Mouse (Mus musculus) thymus, adult 2 months (tissue): ENCODE results near the gene Rrbp1. TPM values are rescaled to one million over a fixed set of nuclear protein-coding genes. Genes with fewer than 3 reads are reported as not detected.

Experiments
- DNase-seq: peaks from one replicate; pipeline ENCODE4 v3.0.0; 2021
- H3K27ac ChIP-seq: fragments of 200-500 bp; 2 replicates; pipeline ENCODE4 v1.5.1; 2012; ENCODE audit warnings: low read length, control low read depth; ENCODE audit not compliant: control insufficient read depth, insufficient read depth
- H3K27me3 ChIP-seq: fragments of 200-500 bp; 2 replicates; pipeline ENCODE4 v1.6.1; 2012; ENCODE audit warnings: mild to moderate bottlenecking, low read length, moderate library complexity, mixed read lengths; ENCODE audit not compliant: control insufficient read depth, insufficient read depth
- H3K36me3 ChIP-seq: fragments of 200-500 bp; 2 replicates; pipeline ENCODE4 v1.6.1; 2012; ENCODE audit warnings: mild to moderate bottlenecking, low read length, moderate library complexity; ENCODE audit not compliant: control insufficient read depth, insufficient read depth
- H3K4me1 ChIP-seq: fragments of 200-500 bp; replicated peaks from 2 replicates; pipeline ENCODE4 v1.6.1; 2012; ENCODE audit warnings: low read length; ENCODE audit not compliant: control insufficient read depth, insufficient read depth
- H3K4me3 ChIP-seq: fragments of 200-500 bp; 2 replicates; pipeline ENCODE4 v1.5.1; 2012; ENCODE audit warnings: mild to moderate bottlenecking, low read length, control low read depth, moderate library complexity; ENCODE audit not compliant: control insufficient read depth, insufficient read depth
- CTCF ChIP-seq: fragments of 200-500 bp; IDR thresholded peaks from 2 replicates; pipeline ENCODE4 v1.5.1; 2012; ENCODE audit warnings: mild to moderate bottlenecking, control low read depth, low read length, moderate library complexity, borderline replicate concordance; ENCODE audit not compliant: control insufficient read depth, poor library complexity, insufficient read depth; ENCODE audit errors: extremely low read depth
- POLR2A ChIP-seq: fragments of 200-500 bp; IDR thresholded peaks from 2 replicates; pipeline ENCODE4 v1.6.1; 2012; ENCODE audit warnings: mild to moderate bottlenecking, low read length, control low read depth, moderate library complexity; ENCODE audit not compliant: control insufficient read depth, poor library complexity, insufficient read depth; ENCODE audit errors: extremely low read depth
- WGBS: fragments of 180-500 bp; shearing (Covaris S2); methylation state at CpG from one replicate; pipeline ENCODE4 v1.1.7; 2018; 5-methylcytosine and 5-hydroxymethylcytosine counted together
- polyA plus RNA-seq: library from polyadenylated mRNA; depleted of rRNA; stranded (reverse); fragments of >200 nt; gene quantifications from 2 replicates; pipeline ENCODE4 v1.2.3, GENCODE M21; 2012

Rrbp1 gene
- polyA plus RNA-seq, 1 experiment = 33.8 TPM

DNA sequence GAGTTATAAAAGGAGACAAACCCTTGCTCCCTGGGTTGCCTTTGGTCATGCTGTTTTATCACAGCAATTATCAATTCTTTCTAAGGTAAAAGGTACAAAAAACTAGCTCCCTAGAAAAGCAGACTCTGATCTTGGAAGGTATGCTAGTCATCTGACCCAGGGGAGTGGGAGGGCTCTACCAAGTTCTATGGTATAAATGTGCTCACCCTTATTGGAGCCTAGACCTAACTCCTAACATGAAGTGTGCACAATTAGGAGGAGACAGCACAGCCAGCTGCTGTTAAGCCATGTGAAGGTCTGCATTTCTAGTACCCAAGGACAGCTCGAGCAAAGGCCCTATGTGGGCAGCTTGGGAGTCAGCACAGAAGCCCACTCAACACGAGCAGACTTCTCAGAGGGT, 39.2 kb downstream of the Rrbp1 start:
- Histone ChIP-seq H3K27me3 (no peaks in the 10 kb centered on the region), H3K36me3 (peaks cover 6% of the 10 kb centered on the region; the same call in 1 of the 2 replicates), H3K4me3 (no peak overlapping the region), H3K27ac (no peak overlapping the region), H3K4me1 (no peaks in the 10 kb centered on the region; the same call in 1 of the 2 replicates)
- WGBS = 95% methylated on average over 2 of the region's 2 CpGs
- no peak for DNase-seq
- TF ChIP-seq POLR2A (no peak), CTCF (no peak)

GRCm38 (mm10) chr2:143970841-143971240, 40.2 kb downstream of the Rrbp1 start:
- no peak for DNase-seq
- no peaks in the 10 kb centered on the region; the same call in 1 of the 2 replicates for H3K4me1 ChIP-seq
- H3K4me3 ChIP-seq = no peak overlapping the region
- no peaks in the 10 kb centered on the region for H3K27me3 ChIP-seq
- WGBS = 98% methylated on average over 2 of the region's 2 CpGs
- TF ChIP-seq POLR2A = no peak
- no peak for TF ChIP-seq CTCF
- peaks cover 6% of the 10 kb centered on the region; the same call in 1 of the 2 replicates for H3K36me3 ChIP-seq
- H3K27ac ChIP-seq = no peak overlapping the region

DNA sequence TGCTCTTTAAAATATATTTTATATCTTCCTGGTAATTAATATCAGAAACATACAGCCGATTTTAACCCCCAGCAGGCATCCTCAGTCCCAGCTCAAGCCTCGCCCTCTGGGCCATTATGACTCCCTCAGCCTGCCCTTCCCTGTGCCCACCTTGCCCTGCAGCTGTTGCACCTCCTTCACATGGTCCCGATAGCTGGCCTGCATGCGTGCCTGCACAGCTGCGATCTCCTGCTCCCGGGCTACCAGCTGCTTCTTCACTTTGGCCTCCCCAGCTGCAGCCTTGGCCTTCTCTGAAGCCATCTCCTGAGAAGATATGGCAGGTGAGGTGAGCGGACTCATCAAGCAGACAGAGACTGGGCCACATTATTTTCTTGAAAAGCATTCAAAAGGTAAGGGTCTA, 41.8 kb downstream of the Rrbp1 start:
- no peak for DNase-seq
- Histone ChIP-seq H3K27me3 (no peaks in the 10 kb centered on the region), H3K4me1 (no peaks in the 10 kb centered on the region; the same call in 1 of the 2 replicates), H3K27ac (no peak overlapping the region), H3K4me3 (no peak overlapping the region), H3K36me3 (peaks cover 10% of the 10 kb centered on the region)
- TF ChIP-seq CTCF = no peak
- no peak for TF ChIP-seq POLR2A
- WGBS = 91% methylated on average over 7 of the region's 7 CpGs

DNA sequence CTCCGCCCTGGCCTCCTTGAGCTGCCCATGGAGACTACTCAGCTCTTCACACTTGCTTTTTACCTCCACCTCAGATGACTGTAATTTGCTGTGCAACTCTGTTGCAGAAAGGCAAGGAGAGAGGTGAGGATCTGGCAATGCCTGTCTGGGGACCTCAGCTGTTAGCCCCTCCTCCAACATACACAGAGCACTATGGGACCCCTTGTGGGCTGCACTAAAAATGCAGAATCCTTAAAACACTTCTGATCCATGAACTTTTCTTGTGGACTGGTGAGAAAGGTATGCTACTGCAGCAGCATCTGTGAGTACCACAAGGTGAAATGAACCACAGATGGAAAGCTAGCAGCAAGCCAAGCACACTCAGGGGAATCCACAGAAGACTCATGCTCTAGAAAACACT, 47.7 kb downstream of the Rrbp1 start:
- DNase-seq = no peak
- TF ChIP-seq CTCF (no peak), POLR2A (no peak)
- peaks cover 32% of the 10 kb centered on the region for H3K36me3 ChIP-seq
- WGBS = 91% methylated on average over 1 of the region's 1 CpGs
- H3K4me1 ChIP-seq = no peaks in the 10 kb centered on the region
- no peaks in the 10 kb centered on the region for H3K27me3 ChIP-seq
- no peak overlapping the region for H3K27ac ChIP-seq
- H3K4me3 ChIP-seq = no peak overlapping the region

DNA sequence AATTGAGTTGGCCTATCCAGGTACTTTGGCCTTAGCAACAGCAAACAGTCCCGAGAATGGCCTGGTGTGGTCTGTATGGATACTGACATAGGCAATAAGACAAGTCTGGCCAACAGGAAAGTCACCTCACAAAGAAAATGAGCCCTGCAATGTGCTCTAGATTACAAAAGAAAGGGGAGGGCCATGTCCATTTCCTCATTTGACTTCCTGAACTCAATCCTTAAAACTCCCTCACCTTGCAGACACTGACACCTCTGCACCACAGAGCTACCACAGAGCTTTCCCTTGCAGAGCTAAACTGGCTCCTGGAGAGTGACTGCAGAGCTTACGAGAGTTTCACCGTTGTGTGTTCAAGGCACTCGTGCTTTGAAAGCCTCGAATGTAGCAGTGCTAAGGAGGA, 48.9 kb downstream of the Rrbp1 start:
- no peaks in the 10 kb centered on the region for H3K27me3 ChIP-seq
- H3K36me3 ChIP-seq = peaks cover 36% of the 10 kb centered on the region
- H3K4me3 ChIP-seq = no peak overlapping the region
- no peak overlapping the region for H3K27ac ChIP-seq
- WGBS = 91% methylated on average over 5 of the region's 5 CpGs
- no peak for TF ChIP-seq POLR2A
- TF ChIP-seq CTCF = no peak
- no peak for DNase-seq
- no peaks in the 10 kb centered on the region for H3K4me1 ChIP-seq

GRCm38 (mm10) chr2:143955746-143956145, 55.3 kb downstream of the Rrbp1 start:
- Histone ChIP-seq H3K27ac (no peak overlapping the region), H3K4me3 (no peak overlapping the region), H3K27me3 (no peaks in the 10 kb centered on the region), H3K36me3 (peaks cover 14% of the 10 kb centered on the region), H3K4me1 (no peaks in the 10 kb centered on the region)
- DNase-seq = no peak
- 98% methylated on average over 4 of the region's 4 CpGs for WGBS
- TF ChIP-seq CTCF (no peak), POLR2A (no peak)

GRCm38 (mm10) chr2:143955004-143955403, 56.1 kb downstream of the Rrbp1 start:
- Histone ChIP-seq H3K36me3 (peaks cover 16% of the 10 kb centered on the region), H3K4me1 (no peaks in the 10 kb centered on the region), H3K4me3 (no peak overlapping the region), H3K27ac (no peak overlapping the region), H3K27me3 (no peaks in the 10 kb centered on the region)
- TF ChIP-seq POLR2A = no peak
- no peak for TF ChIP-seq CTCF
- WGBS = 97% methylated on average over 4 of the region's 4 CpGs
- DNase-seq = no peak
